Mouse (Mus musculus): ENCODE measurements at regions not wholly inside any gene's neighbourhood (a gene's known extent, or its start where the extent isn't known, plus 50 kb on each side); places are given as distances from the start of the nearest gene placed in this dataset.

DNA sequence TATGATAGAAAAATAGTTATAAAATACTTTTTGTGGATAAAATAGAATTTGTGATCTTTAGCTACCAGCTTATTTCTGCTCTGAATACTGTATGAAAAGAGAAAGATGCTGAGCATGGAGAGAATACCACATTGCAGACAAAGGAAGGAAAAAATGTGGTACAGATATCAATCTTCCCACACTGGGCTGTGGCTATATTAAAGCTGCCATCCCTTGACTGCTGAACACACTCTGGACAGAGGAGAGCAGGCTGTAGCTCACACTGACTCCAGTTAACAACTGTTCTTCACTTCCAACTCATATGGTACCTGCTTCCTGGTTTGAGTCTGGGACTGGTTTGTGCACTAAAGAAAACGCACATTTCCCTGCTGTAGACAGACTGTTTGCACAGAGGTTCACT, 76.7 kb upstream of the Try4 start:
- H3K27me3 ChIP-seq = no peaks in the 10 kb centered on the region
- H3K4me2 ChIP-seq = no peak overlapping the region
- ATAC-seq (replicated peaks; ENCODE audit: low FRiP score) = no peak
- H3K27ac ChIP-seq = no peak overlapping the region
- no peaks in the 10 kb centered on the region for H3K9me3 ChIP-seq (replicated peaks)
- WGBS = 61% methylated on average over 1 of the region's 1 CpGs
- no peaks in the 10 kb centered on the region for H3K36me3 ChIP-seq
- no peak overlapping the region for H3K4me3 ChIP-seq (replicated peaks)
- H3K4me1 ChIP-seq = no peaks in the 10 kb centered on the region
- H3K9ac ChIP-seq = no peak overlapping the region

- no peak for ATAC-seq (replicated peaks; ENCODE audit: low FRiP score)
- WGBS = 76% methylated on average over 7 of the region's 7 CpGs
Observed at GRCm38 (mm10) chr6:41218415-41218814, 83.7 kb upstream of the Try4 start.

DNA sequence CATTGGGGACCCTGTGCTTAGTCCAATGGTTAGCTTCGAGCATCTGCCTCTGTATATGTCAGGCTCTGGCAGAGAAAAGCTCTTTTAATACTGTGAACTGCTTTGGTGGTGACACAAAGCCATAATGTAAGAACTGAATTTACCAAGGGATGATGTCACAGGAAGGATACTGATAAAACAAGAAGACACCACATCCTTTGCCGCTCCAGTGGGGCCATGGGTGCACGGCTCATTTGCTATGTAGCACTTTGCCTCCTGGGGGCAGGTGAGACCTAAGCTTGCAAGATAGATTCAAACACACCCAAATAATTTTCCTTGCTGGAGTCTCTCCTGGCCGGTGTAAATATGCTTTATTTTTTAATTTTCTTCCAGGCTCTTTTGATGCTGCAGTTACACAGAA, 86.2 kb upstream of the Try4 start:
- Histone ChIP-seq H3K9me3 (replicated peaks) (no peaks in the 10 kb centered on the region), H3K36me3 (no peaks in the 10 kb centered on the region), H3K27me3 (no peaks in the 10 kb centered on the region), H3K27ac (no peak overlapping the region), H3K9ac (no peak overlapping the region), H3K4me3 (replicated peaks) (no peak overlapping the region), H3K4me2 (no peak overlapping the region), H3K4me1 (no peaks in the 10 kb centered on the region)
- no peak for ATAC-seq (replicated peaks; ENCODE audit: low FRiP score)
- 75% methylated on average over 4 of the region's 4 CpGs for WGBS

More at GRCm38 (mm10) chr6:41218415-41218814, 83.7 kb upstream of the Try4 start:
- no peaks in the 10 kb centered on the region for H3K9me3 ChIP-seq (replicated peaks)
- no peaks in the 10 kb centered on the region for H3K36me3 ChIP-seq
- no peaks in the 10 kb centered on the region for H3K4me1 ChIP-seq
- H3K4me2 ChIP-seq = no peak overlapping the region
- no peak overlapping the region for H3K27ac ChIP-seq
- H3K4me3 ChIP-seq (replicated peaks) = no peak overlapping the region
- H3K27me3 ChIP-seq = no peaks in the 10 kb centered on the region
- H3K9ac ChIP-seq = no peak overlapping the region

- no peaks in the 10 kb centered on the region for H3K9me3 ChIP-seq (replicated peaks)
- no peak overlapping the region for H3K4me2 ChIP-seq
- WGBS = 61% methylated on average over 4 of the region's 4 CpGs
- no peak overlapping the region for H3K9ac ChIP-seq
- H3K4me3 ChIP-seq (replicated peaks) = no peak overlapping the region
- no peaks in the 10 kb centered on the region for H3K4me1 ChIP-seq
- no peaks in the 10 kb centered on the region for H3K36me3 ChIP-seq
- H3K27me3 ChIP-seq = no peaks in the 10 kb centered on the region
- ATAC-seq (replicated peaks; ENCODE audit: low FRiP score) = no peak
- no peak overlapping the region for H3K27ac ChIP-seq
Observed at GRCm38 (mm10) chr6:41205864-41206263, 96.2 kb upstream of the Try4 start.

GRCm38 (mm10) chr6:41202882-41203281, 99.2 kb upstream of the Try4 start:
- H3K4me3 ChIP-seq (replicated peaks) = no peak overlapping the region
- no peak for ATAC-seq (replicated peaks; ENCODE audit: low FRiP score)
- H3K4me1 ChIP-seq = no peaks in the 10 kb centered on the region
- no peaks in the 10 kb centered on the region for H3K9me3 ChIP-seq (replicated peaks)
- 94% methylated on average over 1 of the region's 1 CpGs for WGBS
- no peak overlapping the region for H3K27ac ChIP-seq
- no peaks in the 10 kb centered on the region for H3K36me3 ChIP-seq
- H3K9ac ChIP-seq = no peak overlapping the region
- H3K4me2 ChIP-seq = no peak overlapping the region
- H3K27me3 ChIP-seq = no peaks in the 10 kb centered on the region

DNA sequence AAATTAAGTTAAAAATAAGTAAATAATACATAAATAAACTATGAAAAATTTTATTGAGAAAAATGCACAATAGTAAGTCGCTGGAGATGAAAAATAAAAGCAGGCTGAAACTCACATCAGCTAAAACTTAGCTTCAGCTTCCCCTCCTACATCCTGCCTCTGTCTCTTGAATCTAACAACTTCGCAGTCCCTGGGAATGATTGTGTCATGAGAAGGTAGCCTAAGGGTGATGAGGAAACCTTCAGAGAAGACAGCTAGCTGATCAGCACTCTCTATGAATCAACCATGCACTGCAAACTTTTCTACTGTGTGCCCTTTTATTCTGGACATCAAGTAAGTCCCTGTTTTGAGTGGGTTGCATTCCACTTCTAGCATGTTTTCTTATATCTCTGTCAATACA, 99.8 kb upstream of the Try4 start:
- no peak for ATAC-seq (replicated peaks; ENCODE audit: low FRiP score)
- H3K27me3 ChIP-seq = no peaks in the 10 kb centered on the region
- H3K27ac ChIP-seq = no peak overlapping the region
- H3K4me3 ChIP-seq (replicated peaks) = no peak overlapping the region
- no peak overlapping the region for H3K4me2 ChIP-seq
- no peaks in the 10 kb centered on the region for H3K9me3 ChIP-seq (replicated peaks)
- WGBS = 77% methylated on average over 2 of the region's 2 CpGs
- H3K36me3 ChIP-seq = no peaks in the 10 kb centered on the region
- no peaks in the 10 kb centered on the region for H3K4me1 ChIP-seq
- no peak overlapping the region for H3K9ac ChIP-seq

DNA sequence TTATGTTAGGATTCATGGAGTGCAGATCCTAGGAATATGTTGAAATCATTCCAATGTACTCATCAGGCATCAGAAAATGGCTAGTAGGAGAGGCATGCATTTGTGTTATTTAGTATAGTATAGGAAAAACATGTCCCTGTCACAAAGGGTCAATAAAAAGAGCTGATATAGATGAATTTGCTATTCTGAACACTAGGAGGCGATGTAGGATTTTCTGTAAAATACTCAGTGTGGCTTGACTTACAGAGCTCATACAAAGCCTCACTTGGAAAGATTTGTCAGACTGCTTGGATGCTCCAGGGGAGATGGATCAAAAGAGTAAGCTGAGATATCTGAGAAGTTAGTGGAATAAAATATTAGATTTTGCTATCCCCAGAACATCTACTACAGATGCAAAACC, 107.6 kb upstream of the Try4 start:
- Histone ChIP-seq H3K36me3 (no peaks in the 10 kb centered on the region), H3K4me2 (no peak overlapping the region), H3K27ac (no peak overlapping the region), H3K9me3 (replicated peaks) (no peaks in the 10 kb centered on the region), H3K4me1 (no peaks in the 10 kb centered on the region), H3K27me3 (no peaks in the 10 kb centered on the region), H3K9ac (no peak overlapping the region), H3K4me3 (replicated peaks) (no peak overlapping the region)
- no peak for ATAC-seq (replicated peaks; ENCODE audit: low FRiP score)
- 55% methylated on average over 1 of the region's 1 CpGs for WGBS

GRCm38 (mm10) chr6:41191734-41192326, 110.2 kb upstream of the Try4 start:
- H3K4me1 ChIP-seq = no peaks in the 10 kb centered on the region
- WGBS = 80% methylated on average over 1 of the region's 1 CpGs
- H3K27ac ChIP-seq = no peak overlapping the region
- ATAC-seq (replicated peaks; ENCODE audit: low FRiP score) = no peak
- H3K4me2 ChIP-seq = no peak overlapping the region
- H3K36me3 ChIP-seq = no peaks in the 10 kb centered on the region
- no peaks in the 10 kb centered on the region for H3K9me3 ChIP-seq (replicated peaks)
- no peaks in the 10 kb centered on the region for H3K27me3 ChIP-seq
- H3K4me3 ChIP-seq (replicated peaks) = no peak overlapping the region
- no peak overlapping the region for H3K9ac ChIP-seq

DNA sequence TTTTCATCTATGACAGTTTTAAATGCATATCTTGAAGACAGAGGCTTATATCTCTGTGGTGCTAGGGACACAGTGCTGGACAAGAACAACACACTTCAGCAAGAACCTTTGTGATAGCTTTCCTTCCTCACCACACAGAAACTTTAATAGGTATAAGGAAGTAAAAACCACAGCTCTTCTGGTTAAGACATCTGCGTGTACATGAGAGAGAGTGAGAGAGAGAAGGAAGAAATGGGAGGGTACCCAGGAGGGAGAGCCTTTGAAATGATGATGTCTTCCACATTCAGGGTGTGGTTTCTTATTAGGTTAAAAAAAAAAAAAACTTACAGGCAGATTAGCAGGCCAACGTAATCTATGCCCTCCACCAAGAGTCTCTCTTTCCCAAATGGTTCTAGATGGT, 113.2 kb upstream of the Try4 start:
- H3K4me3 ChIP-seq (replicated peaks) = no peak overlapping the region
- no peaks in the 10 kb centered on the region for H3K27me3 ChIP-seq
- ATAC-seq (replicated peaks; ENCODE audit: low FRiP score) = no peak
- no peak overlapping the region for H3K4me2 ChIP-seq
- 66% methylated on average over 2 of the region's 2 CpGs for WGBS
- no peaks in the 10 kb centered on the region for H3K36me3 ChIP-seq
- H3K9me3 ChIP-seq (replicated peaks) = no peaks in the 10 kb centered on the region
- H3K27ac ChIP-seq = no peak overlapping the region
- H3K4me1 ChIP-seq = no peaks in the 10 kb centered on the region
- H3K9ac ChIP-seq = no peak overlapping the region

- 77% methylated on average over 1 of the region's 1 CpGs for WGBS
- Histone ChIP-seq H3K27ac (no peak overlapping the region), H3K4me2 (no peak overlapping the region), H3K36me3 (no peaks in the 10 kb centered on the region), H3K4me3 (replicated peaks) (no peak overlapping the region), H3K9ac (no peak overlapping the region), H3K9me3 (replicated peaks) (no peaks in the 10 kb centered on the region), H3K27me3 (no peaks in the 10 kb centered on the region), H3K4me1 (no peaks in the 10 kb centered on the region)
- no peak for ATAC-seq (replicated peaks; ENCODE audit: low FRiP score)
Observed at GRCm38 (mm10) chr6:41187966-41188365, 114.1 kb upstream of the Try4 start.

GRCm38 (mm10) chr6:41178896-41179295, 123.2 kb upstream of the Try4 start:
- no peak overlapping the region for H3K9ac ChIP-seq
- H3K4me1 ChIP-seq = no peaks in the 10 kb centered on the region
- WGBS = 82% methylated on average over 7 of the region's 7 CpGs
- no peak overlapping the region for H3K4me2 ChIP-seq
- H3K27ac ChIP-seq = no peak overlapping the region
- H3K9me3 ChIP-seq (replicated peaks) = no peaks in the 10 kb centered on the region
- H3K4me3 ChIP-seq (replicated peaks) = no peak overlapping the region
- no peaks in the 10 kb centered on the region for H3K27me3 ChIP-seq
- ATAC-seq (replicated peaks; ENCODE audit: low FRiP score) = no peak
- no peaks in the 10 kb centered on the region for H3K36me3 ChIP-seq

DNA sequence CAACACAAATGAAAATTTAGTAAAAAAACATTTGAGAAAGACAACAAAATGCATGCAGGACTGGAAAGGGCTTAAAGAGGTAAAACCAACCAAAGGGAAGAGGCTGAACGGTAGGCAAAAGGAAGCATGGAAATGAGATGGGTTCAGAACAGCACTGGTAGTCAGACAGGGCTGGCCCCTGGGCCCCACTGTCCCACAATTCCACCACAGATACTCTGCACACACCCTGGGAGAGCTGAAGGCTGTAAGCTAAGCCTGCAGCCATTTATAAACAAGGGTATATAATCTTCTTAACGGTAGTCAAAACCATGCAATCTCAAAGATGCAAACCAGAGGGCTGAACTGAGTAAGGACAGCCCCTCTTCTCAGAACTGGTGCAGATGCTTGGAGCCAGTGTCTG, 124.0 kb upstream of the Try4 start:
- Histone ChIP-seq H3K9ac (no peak overlapping the region), H3K27ac (no peak overlapping the region), H3K9me3 (replicated peaks) (no peaks in the 10 kb centered on the region), H3K4me3 (replicated peaks) (no peak overlapping the region), H3K27me3 (no peaks in the 10 kb centered on the region), H3K4me2 (no peak overlapping the region), H3K36me3 (no peaks in the 10 kb centered on the region), H3K4me1 (no peaks in the 10 kb centered on the region)
- ATAC-seq (replicated peaks; ENCODE audit: low FRiP score) = no peak
- WGBS = 86% methylated on average over 2 of the region's 2 CpGs

DNA sequence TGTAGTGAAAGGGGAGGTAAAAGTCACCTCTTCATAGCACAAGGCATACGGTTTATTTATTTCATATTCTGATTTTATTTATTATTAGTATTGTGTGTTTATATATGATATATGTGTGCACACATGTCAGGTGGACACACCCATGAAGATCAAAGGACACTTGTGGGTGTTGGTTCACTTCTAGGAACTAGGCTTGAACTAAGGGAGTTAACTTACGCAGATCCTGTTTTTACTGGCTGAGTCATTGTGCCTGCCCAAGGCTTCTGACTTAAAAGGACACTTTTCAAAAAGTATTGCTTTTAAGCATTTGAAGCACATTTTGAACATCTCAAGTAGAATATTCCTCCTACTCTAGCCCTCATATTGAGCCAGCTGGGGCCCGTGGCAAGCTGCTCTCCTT, 124.9 kb upstream of the Try4 start:
- no peaks in the 10 kb centered on the region for H3K36me3 ChIP-seq
- H3K4me3 ChIP-seq (replicated peaks) = no peak overlapping the region
- H3K4me1 ChIP-seq = no peaks in the 10 kb centered on the region
- H3K27ac ChIP-seq = no peak overlapping the region
- H3K9me3 ChIP-seq (replicated peaks) = no peaks in the 10 kb centered on the region
- 87% methylated on average over 3 of the region's 3 CpGs for WGBS
- no peak overlapping the region for H3K4me2 ChIP-seq
- H3K27me3 ChIP-seq = no peaks in the 10 kb centered on the region
- no peak overlapping the region for H3K9ac ChIP-seq
- no peak for ATAC-seq (replicated peaks; ENCODE audit: low FRiP score)

Measured in kidney, embryonic 15.5 days (tissue).